Mouse (Mus musculus) left cerebral cortex, adult 2 months (tissue): ENCODE results near the gene Sema6b. TPM values are rescaled to one million over a fixed set of nuclear protein-coding genes. Genes with fewer than 3 reads are reported as not detected.
"Not testable (repeated sequence)": the region's sequence is repeated elsewhere in the genome, so short reads cannot be mapped to it uniquely, and the experiment has no call there.

Experiments
- DNase-seq, 2 experiments: peaks; one replicate each; pipeline ENCODE4 v3.0.0; 2021 to 2022; ENCODE audit warnings: low spot score in 2 of 2, mixed read lengths in 1 of 2; ENCODE audit errors: extremely low spot score in 1 of 2
- H3K27ac ChIP-seq: fragments of 200-600 bp; 2 replicates; pipeline ENCODE4 v1.8.1; 2022
- H3K4me3 ChIP-seq: fragments of 200-600 bp; 2 replicates; pipeline ENCODE4 v1.8.1; 2022
- CTCF ChIP-seq: fragments of 200-600 bp; IDR thresholded peaks from 2 replicates; pipeline ENCODE4 v1.8.1; 2022; ENCODE audit warnings: antibody characterized with exemption, mild to moderate bottlenecking, moderate library complexity
- intact Hi-C: fragments of 180-260 bp; cut with DNase I; formaldehyde crosslinking; loops from one replicate; pipeline ENCODE4 v1.15.1; 2025
- total RNA-seq, 2 experiments: library from RNA; stranded (reverse); gene quantifications; 2 replicates each; pipeline ENCODE4 v1.2.3; 2021

Gene Sema6b
- total RNA-seq, 2 experiments from 2014 or later, result 117 to 125 TPM

DNA sequence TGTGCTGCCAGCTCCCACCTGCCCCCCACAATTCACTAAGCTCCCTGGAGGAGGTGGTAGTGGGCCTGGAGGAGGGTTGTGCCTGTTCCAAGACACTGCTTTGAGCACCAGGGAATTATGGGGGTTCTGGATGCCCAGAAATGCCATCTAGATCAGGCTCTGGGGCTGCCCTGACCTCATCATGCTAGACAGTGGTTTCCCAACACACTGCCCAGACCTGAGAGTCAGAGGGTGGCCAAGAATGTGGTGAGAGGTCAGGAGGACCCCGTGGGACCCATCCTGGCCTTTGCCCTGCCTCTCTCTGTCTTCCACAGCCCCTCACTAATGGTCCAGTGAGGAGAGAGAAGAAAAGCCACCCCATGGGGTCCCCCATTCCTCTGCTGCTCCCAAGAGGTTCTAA is 29.1 kb downstream of the Sema6b start:
- Histone ChIP-seq H3K4me3 (no peak overlapping the region), H3K27ac (peak overlapping the region; percentile 50; the same call in 1 of the 2 replicates)
- no peak for DNase-seq
- intact Hi-C loops, result no loop called here
- no peak for TF ChIP-seq CTCF

DNA sequence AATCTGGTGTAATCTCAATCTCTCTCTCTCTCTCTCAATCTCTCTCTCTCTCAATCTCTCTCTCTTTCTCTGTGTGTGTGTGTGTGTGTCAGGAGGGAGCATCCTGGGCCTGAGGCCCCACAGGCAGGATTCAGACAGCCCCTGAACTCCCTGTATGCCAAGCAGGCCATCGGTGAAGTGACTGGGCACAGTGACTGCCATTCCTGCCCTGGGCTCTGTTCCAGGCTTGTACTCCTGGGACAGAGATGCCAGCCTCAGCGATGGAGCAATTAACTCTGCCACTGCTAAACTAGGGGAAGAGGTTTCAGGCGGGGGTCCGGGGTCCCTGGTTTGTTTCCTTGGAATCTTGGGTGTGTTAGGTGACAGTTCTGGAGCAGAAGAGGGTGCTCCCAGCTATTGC is 29.6 kb downstream of the Sema6b start:
- intact Hi-C loops, result no loop called here

DNA sequence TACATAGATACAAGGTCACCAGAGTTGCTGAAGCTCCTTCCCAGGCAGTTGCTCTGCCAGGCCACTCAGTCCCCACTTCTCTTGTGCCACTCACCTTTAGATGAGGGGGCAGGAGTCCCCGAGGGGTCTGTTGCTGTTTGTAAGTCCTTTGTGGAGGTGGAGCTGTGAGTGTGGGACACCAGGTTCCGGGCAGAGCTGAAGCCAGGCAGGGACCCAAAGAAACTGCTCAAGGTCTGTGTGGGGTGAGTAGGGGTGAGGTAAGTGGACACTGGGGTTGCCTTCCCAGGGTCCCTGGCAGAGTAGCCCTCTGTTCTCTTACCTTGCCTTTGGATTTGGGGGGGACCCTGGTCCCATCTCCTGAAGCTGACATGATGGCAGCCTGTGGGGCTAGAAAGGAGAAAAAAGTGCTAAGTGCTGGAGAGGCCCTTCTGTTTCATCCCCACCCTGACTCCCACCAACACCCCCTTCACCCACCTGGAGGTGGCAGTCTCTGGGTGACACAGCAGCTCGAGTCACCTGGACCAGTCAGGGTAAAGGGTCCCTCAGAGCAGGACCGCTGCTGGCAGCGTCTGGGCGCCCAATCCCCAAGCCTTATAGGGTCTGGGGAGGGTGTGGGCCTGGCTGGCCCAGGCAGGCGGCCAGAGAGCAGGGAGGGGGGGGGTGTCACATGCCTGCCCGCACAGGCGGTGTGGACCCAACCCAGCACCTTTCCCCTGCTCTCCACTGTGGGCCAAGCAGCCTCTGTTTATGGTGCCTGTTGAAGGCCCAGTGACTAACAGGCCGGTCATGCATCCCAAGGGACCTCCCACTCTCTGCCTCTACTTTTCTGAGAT is 30.7 kb downstream of the Sema6b start, which contains the start of gene Plin4:
TSS of gene Plin4 (minus strand) at position 585 of the 833 bp plus-strand sequence.
- TF ChIP-seq CTCF, result no peak
- DNase-seq, result no peak
- intact Hi-C loops, result no loop called here
- peak within 1 kb of the TSS; percentile 1; the same call in 1 of the 2 replicates for H3K4me3 ChIP-seq
- peak within 1 kb of the TSS; percentile 72 for H3K27ac ChIP-seq

More for the DNA sequence above, 29.6 kb downstream of the Sema6b start:
- TF ChIP-seq CTCF, result no peak
- H3K4me3 ChIP-seq, result no peak overlapping the region
- DNase-seq, result no peak
- H3K27ac ChIP-seq, result peak overlapping the region; percentile 72

DNA sequence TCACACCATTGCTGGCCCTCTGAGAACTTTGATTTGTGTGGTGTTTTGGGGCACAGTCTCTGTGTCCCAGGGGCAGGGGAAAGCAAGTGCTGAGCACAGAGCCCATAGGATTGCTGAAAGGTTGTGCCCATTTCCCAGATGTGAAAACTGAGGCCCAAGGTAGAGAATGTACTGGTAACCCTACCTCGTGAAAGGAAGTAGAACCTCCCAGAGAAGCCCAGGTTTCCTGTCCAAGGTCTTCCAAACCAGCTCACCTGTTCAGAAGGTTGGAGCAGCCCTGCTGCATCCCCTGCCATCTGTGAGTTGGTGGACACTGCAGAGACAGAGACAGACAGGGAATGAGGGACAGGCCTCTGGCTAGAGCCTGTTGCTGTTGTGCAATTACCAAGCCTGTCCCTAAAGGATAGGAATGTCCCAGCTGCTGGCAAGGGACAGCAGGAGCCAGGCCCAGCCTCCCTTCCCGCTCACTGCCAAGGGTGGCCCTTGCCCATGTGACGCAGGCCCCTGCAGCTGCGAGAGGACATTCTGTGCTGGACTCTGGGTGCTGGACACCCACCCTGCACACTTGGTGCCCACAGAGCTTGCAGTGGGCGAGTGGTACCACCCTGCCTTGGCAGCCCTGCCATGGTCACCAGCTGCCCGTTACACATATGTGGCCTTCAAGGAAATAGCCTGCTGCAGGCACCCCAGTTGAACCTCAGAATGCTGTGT is 31.7 kb downstream of the Sema6b start:
- intact Hi-C loops, result no loop called here
- TF ChIP-seq CTCF, result no peak
- Histone ChIP-seq H3K27ac (peak overlapping the region; percentile 72), H3K4me3 (peak overlapping the region; percentile 1; the same call in 1 of the 2 replicates)
- DNase-seq, result peak; percentile 59 to 65

DNA sequence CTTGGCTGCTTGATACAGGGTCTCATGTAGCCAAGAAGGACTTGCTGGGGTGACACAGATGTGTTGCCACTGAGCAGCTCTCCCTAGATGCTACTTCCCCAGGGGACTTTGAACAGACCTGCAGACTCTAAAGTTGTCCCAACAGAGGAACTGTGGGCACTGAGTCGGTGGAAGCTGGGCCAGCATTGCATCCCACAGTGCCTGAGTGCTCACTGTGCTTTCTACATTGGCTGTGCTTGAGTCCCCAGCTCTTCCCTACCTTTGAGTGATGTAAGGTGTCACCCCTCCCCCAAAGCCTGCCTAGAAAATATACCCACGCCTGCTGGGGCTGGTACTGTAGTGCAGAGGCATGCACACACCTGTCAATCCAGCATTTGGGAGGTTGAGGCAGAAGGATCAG is 32.4 kb downstream of the Sema6b start:
- intact Hi-C loops, result no loop called here
- TF ChIP-seq CTCF, result no peak
- H3K4me3 ChIP-seq, result no peak overlapping the region
- no peak for DNase-seq
- peak overlapping the region; percentile 72 for H3K27ac ChIP-seq

DNA sequence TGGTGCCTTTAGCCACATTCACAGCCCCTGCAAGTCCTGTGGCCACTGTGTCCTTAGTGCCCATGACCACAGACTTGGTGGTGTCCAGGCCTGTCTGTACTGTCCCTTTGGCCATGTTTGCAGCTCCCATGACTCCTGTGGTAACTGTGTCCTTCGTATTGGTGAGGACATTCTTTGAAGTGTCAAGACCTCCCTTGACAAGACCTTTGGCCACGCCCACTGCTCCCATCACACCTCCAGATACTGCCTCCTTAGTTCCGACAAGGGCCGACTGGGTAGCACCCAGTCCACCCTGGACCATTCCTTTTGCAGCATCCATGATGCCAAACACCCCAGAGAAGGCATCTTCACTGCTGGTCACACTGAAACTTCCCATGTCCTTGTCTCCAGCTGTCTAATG is 33.2 kb downstream of the Sema6b start:
- Histone ChIP-seq H3K27ac (no peak overlapping the region; the same call in 1 of the 2 replicates), H3K4me3 (no peak overlapping the region)
- intact Hi-C loops, result no loop called here
- no peak for DNase-seq
- no peak for TF ChIP-seq CTCF

DNA sequence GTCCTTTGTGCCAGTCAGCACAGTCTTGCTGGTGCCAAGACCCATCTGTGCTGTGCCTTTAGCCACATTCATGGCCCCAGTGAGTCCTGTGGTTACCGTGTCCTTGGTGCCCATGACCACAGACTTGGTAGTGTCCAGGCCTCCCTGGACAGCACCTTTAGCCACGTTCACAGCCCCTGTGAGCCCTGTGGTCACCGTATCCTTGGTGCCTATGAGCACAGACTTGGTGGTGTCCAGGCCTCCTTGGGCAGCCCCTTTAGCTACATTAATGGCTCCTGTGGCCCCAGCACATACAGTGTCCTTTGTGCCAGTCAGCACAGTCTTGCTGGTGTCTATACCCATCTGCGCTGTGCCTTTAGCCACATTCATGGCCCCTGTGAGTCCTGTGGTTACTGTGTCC is 33.7 kb downstream of the Sema6b start:
- intact Hi-C loops, H3K4me3 ChIP-seq, H3K27ac ChIP-seq, DNase-seq: not testable (repeated sequence)

DNA sequence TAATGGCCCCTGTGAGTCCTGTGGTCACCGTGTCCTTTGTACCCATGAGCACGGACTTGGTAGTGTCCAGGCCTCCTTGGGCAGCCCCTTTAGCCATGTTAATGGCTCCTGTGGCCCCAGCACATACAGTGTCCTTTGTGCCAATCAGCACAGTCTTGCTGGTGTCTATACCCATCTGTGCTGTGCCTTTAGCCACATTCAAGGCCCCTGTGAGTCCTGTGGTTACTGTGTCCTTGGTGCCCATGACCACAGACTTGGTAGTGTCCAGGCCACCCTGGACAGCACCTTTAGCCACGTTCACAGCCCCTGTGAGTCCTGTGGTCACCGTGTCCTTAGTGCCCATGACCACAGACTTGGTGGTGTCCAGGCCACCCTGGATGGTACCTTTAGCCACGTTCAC is 35.3 kb downstream of the Sema6b start:
- not testable (repeated sequence) for DNase-seq

DNA sequence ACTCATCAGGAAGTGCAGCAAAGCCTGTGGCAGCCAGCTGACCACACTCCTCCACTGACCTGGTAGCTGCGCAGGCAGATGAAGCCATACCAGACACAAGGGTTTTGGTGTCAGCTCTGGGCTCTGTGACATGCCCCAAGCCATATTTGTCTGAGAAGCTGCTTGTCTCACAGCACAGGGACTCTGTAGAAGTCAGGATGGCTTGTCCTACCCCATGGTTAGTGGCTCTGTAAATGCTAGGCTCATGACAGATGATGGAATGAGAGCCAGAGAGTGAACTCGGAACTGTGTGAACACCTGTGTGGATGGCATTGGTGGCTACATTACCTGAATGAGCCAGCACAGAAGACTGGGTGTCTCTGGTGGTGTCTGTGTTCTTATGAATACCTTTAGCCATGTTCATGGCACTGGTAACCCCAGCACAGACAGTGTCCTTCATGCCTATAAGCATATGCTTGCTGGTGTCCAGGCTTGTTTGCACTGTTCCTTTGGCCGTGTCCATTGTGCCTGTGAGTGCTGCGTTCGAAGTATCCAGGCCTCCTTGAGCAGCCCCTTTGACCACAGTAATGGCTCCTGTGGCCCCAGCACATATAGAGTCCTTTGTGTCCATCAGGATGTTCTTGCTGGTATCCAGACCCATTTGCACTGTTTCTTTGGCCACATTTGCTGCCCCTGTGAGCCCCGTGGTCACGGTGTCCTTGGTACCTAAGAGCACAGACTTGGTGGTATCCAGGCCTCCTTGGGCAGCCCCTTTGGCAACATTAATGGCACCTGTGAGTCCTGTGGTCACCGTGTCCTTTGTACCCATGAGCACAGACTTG is 36.5 kb downstream of the Sema6b start:
- Histone ChIP-seq H3K27ac (no peak overlapping the region), H3K4me3 (no peak overlapping the region)
- no peak for DNase-seq
- TF ChIP-seq CTCF, result no peak
- intact Hi-C loops, result no loop called here

More for the DNA sequence above, 35.3 kb downstream of the Sema6b start:
- H3K27ac ChIP-seq, H3K4me3 ChIP-seq, intact Hi-C loops: not testable (repeated sequence)

DNA sequence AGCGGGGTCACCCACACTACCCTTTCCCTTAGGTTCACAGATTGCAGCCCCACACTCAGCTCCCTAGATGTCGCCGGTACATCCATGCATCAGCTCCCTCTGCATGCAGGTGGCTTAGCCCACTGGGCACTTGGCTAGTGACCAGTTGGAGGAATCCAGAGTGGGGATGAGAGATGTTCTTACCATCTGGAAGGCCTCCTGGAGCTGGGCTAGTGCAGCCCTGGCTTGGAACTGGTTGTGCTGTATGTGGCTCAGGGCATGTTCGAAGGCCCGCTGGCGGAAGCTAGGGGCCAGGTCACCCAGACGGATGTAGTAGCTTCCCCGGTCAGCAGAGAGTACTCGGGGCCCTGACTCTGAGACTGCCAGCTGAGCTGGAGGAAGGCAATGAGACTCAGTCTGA is 37.2 kb downstream of the Sema6b start:
- intact Hi-C loops, result no loop called here
- DNase-seq, result no peak
- no peak overlapping the region for H3K4me3 ChIP-seq
- no peak for TF ChIP-seq CTCF
- H3K27ac ChIP-seq, result no peak overlapping the region

DNA sequence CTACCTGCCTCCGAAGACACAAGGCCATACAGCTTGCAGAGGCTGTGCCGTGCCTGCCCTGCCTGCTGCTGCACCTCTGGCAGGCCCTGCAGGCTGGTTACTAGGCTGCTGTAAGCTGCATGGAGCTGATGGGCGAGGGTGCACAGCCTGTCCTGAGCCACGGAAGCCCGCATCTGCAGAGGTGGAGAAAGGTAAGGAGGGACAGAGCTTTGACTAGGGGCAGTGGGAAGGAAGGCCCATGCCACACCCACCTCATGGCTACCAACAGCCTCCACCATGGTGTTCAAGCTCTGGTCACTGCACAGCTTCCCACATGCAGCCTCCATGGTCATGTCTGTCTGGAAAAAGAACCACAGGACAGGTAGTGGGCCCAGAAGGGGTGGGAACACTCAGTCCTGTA is 38.0 kb downstream of the Sema6b start:
- intact Hi-C loops, result no loop called here
- no peak for DNase-seq
- TF ChIP-seq CTCF, result no peak
- no peak overlapping the region for H3K4me3 ChIP-seq
- H3K27ac ChIP-seq, result no peak overlapping the region

DNA sequence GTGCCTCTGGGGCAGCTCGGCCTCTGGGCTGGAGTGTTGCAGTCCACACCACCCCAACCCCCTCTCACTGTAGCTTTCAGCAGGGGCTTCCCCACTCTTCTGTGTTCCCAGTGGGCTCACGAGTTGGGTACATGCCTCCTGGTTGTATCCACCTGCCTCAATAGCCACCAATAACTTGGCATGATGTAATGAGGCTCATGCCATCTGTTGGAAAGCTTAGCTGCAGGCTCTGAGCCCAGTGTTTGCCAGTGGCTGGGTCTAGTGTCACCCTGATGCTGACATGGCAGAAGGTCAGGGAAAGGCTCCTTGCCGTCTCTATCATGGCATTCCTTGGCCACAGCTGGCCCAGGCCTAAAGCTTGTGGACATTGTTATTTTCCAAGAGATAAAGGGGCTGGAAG is 39.3 kb downstream of the Sema6b start:
- Histone ChIP-seq H3K4me3 (no peak overlapping the region), H3K27ac (no peak overlapping the region)
- intact Hi-C loops, result no loop called here
- no peak for TF ChIP-seq CTCF
- DNase-seq, result no peak
